Mouse (Mus musculus): ENCODE results near the gene Lrfn4. TPM values are rescaled to one million over a fixed set of nuclear protein-coding genes. Genes with fewer than 3 reads are reported as not detected.
A peak's percentile ranks its signal among the peaks of the same experiment; 100 is the strongest.

Gene Lrfn4
- polyA plus RNA-seq, 1 experiment, result 0.18 TPM

DNA sequence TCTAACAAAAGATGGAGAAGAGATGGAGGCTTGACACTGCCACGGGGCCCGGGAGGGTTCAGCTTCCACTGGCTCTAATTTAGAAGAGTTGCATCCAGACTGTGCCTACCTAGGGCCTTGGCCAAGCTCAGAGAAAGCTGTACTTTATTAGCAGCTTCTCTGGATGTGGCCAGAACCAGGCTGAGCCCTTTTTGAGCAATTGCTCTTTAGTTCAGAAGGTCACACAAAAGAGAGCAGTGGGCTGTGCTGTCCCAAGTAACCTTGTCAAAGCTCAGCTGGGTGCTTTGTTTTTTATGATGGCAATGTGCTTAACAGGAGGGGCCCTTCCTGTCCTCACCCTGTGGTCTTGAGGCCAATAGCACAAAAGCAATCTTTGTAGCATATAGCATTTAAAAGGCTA lies 47.8 kb downstream of the Lrfn4 start:
- Histone ChIP-seq H3K9me3 (ENCODE audit: control insufficient read depth, low read length) (no peaks in the 10 kb centered on the region), H3K36me3 (ENCODE audit: control insufficient read depth) (peaks cover 63% of the 10 kb centered on the region), H3K27me3 (ENCODE audit: control insufficient read depth) (no peaks in the 10 kb centered on the region), H3K4me3 (replicated peaks) (no peak overlapping the region), H3K4me1 (ENCODE audit: control insufficient read depth) (peaks cover 98% of the 10 kb centered on the region)
- TF ChIP-seq TAL1 (IDR thresholded peaks at IDR 0.05; ENCODE audit: low read length), result no peak
- TF ChIP-seq GATA1 (IDR thresholded peaks at IDR 0.05; ENCODE audit: low read length), result no peak

DNA sequence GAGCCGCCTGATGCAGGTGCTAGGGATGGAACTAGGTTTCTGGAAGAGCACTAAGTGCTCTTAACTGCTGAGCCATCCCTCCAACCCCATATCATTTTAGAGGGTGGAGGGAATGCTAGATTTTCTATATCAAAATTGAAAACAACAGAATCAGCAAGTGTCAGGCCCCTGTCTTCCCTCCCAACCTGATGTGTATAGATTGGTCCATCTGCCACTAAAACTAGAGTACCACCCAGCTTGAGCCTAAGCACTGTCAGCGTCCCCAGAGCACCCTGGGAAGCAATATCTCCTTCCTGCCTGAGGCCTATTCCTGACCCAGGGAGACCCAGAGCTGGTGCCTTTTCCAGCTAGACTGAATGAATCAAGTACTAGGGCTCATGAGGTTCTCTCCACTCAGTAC lies 48.6 kb downstream of the Lrfn4 start:
- peaks cover 99% of the 10 kb centered on the region for H3K4me1 ChIP-seq (ENCODE audit: control insufficient read depth)
- no peaks in the 10 kb centered on the region for H3K27me3 ChIP-seq (ENCODE audit: control insufficient read depth)
- H3K36me3 ChIP-seq (ENCODE audit: control insufficient read depth), result peaks cover 64% of the 10 kb centered on the region
- no peaks in the 10 kb centered on the region for H3K9me3 ChIP-seq (ENCODE audit: control insufficient read depth, low read length)
- no peak overlapping the region for H3K4me3 ChIP-seq (replicated peaks)
- TF ChIP-seq TAL1 (IDR thresholded peaks at IDR 0.05; ENCODE audit: low read length) (peak; percentile 50; the same call in 2 of the 3 replicates), GATA1 (IDR thresholded peaks at IDR 0.05; ENCODE audit: low read length) (no peak)

DNA sequence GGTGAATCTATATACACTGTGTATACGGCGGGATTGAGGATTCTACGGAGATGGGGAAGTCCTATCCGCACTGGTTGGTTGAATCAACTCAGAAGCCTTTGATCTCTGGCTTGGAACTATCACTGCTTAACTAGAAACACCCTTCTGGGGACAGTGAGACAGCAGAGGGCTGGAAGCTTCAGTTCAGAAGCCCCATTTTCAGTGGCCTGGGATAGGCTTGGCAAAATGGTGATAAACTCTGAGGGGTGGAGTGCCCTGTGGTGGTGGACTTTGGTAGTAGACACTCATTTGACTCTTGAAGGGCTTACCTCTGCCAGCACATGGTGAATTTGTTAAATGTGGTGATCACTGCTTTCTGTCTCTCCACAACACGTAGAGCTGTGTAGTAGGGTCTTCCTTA lies 49.8 kb downstream of the Lrfn4 start:
- Histone ChIP-seq H3K27me3 (ENCODE audit: control insufficient read depth) (no peaks in the 10 kb centered on the region), H3K36me3 (ENCODE audit: control insufficient read depth) (peaks cover 63% of the 10 kb centered on the region), H3K9me3 (ENCODE audit: control insufficient read depth, low read length) (no peaks in the 10 kb centered on the region), H3K4me3 (replicated peaks) (no peak overlapping the region), H3K4me1 (ENCODE audit: control insufficient read depth) (peaks cover 100% of the 10 kb centered on the region)
- TF ChIP-seq TAL1 (IDR thresholded peaks at IDR 0.05; ENCODE audit: low read length) (no peak), GATA1 (IDR thresholded peaks at IDR 0.05; ENCODE audit: low read length) (no peak)

Other genes with a start within 250 kb of the Lrfn4 start
- 1.3 and 2.7 TPM in 2 replicates for gene Kdm2a, start 217.4 kb downstream of the Lrfn4 start, polyA plus RNA-seq (2012)
- not detected in 2 replicates for gene Rhod, start 176.2 kb downstream of the Lrfn4 start, polyA plus RNA-seq (2012)
- gene Syt12, start 138.2 kb downstream of the Lrfn4 start, polyA plus RNA-seq (2012), result not detected in 2 replicates
- gene 2010003K11Rik, start 117.1 kb downstream of the Lrfn4 start, polyA plus RNA-seq (2012), result not detected in 2 replicates
- gene Pcx, start 105.2 kb downstream of the Lrfn4 start, polyA plus RNA-seq (2012), result 18.5 and 18.7 TPM in 2 replicates
- 2.8 and 4.5 TPM in 2 replicates for gene Rce1, start 10.0 kb upstream of the Lrfn4 start, polyA plus RNA-seq (2012)
- 0.18 TPM in 1 of 2 replicates, not detected in the other for gene Gm960, start 83.0 kb upstream of the Lrfn4 start, polyA plus RNA-seq (2012)
- gene Sptbn2, start 95.5 kb upstream of the Lrfn4 start, polyA plus RNA-seq (2012), result not detected in 2 replicates
- 0.32 and 0.47 TPM in 2 replicates for gene Rbm4b, start 140.8 kb upstream of the Lrfn4 start, polyA plus RNA-seq (2012)
- gene Rbm4, start 178.2 kb upstream of the Lrfn4 start, polyA plus RNA-seq (2012), result 1.1 and 1.6 TPM in 2 replicates
- gene Gm21992, start 195.9 kb upstream of the Lrfn4 start, polyA plus RNA-seq (2012), result 0.19 and 0.62 TPM in 2 replicates
- gene Rbm14, start 196.0 kb upstream of the Lrfn4 start, polyA plus RNA-seq (2012), result 3.8 and 5.1 TPM in 2 replicates
- 19.1 and 28.1 TPM in 2 replicates for gene Ccs, start 223.7 kb upstream of the Lrfn4 start, polyA plus RNA-seq (2012)
- gene Ccdc87, start 223.7 kb upstream of the Lrfn4 start, polyA plus RNA-seq (2012), result 0.01 TPM in 1 of 2 replicates, not detected in the other
- 12.0 and 15.6 TPM in 2 replicates for gene Ctsf, start 239.5 kb upstream of the Lrfn4 start, polyA plus RNA-seq (2012)

All from erythroblast, embryonic 14.5 days (primary cell).